24 mouse cellular contexts compared by ENCODE assay signal in the genomic region with DNA sequence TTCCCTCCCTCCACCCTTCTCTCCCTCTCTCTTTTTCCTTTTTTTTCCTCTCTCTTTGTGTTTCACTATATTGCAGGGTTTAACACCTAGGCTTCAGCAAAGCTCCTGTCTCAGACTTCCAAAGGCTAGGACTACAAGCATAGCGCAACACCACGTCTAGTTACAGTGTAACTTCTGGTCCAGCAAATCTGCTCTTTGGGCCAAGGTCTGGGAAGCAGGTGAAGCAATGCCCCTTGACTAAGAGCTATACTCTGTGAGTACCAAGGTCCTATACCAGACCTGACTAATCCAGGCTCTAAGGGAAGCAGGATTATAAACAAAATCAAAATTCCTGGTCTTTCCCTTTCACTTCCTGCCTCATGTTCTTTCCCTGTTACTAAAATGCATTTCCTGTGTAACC. TPM values are rescaled to one million over a fixed set of nuclear protein-coding genes. Genes with fewer than 3 reads are reported as not detected.
A peak's percentile ranks its signal among the peaks of the same experiment; 100 is the strongest.
DNase-seq lines count a peak whose midpoint lies in the region; ATAC-seq and TF ChIP-seq lines count a peak whose summit lies in the region.
"Had no signal": no experiment of that assay in that cellular context is flagged by ENCODE, and none has a peak within 500 bp of the region (broad histone marks: within the 10 kb centered on the region; RNA-seq: fewer than 3 reads in every experiment).

No protein-coding gene starts in this region.

- no peak overlapping the region for H3K9ac ChIP-seq in intestine, embryonic 16.5 days (ENCODE audit: low read depth, low read length)
- no peak overlapping the region for H3K9ac ChIP-seq in intestine, embryonic 15.5 days
- H3K9ac ChIP-seq in forebrain, postnatal 0 days: no peak overlapping the region
- H3K9ac ChIP-seq: forebrain, embryonic 12.5 days; hindbrain, embryonic 15.5 days; lung, embryonic 15.5 days; midbrain, embryonic 12.5 days; neural tube, embryonic 13.5 days had no signal

- no peak for TF ChIP-seq CTCF in forebrain, postnatal 0 days (IDR thresholded peaks at IDR 0.05; ENCODE audit: low read depth)

- peak; percentile 84 for ATAC-seq in intestine, embryonic 16.5 days
- ATAC-seq in intestine, embryonic 15.5 days: no peak; the same call in 1 of the 2 replicates
- no peak for ATAC-seq in forebrain, postnatal 0 days
- ATAC-seq: activated CD4-positive, CD25-positive, alpha-beta regulatory T cell, adult 4 months; intestine, postnatal 0 days had no signal

- H3K36me3 ChIP-seq in intestine, embryonic 16.5 days (ENCODE audit: control insufficient read depth, insufficient read depth, low read length): no peaks in the 10 kb centered on the region
- H3K36me3 ChIP-seq in intestine, embryonic 15.5 days: no peaks in the 10 kb centered on the region
- no peaks in the 10 kb centered on the region for H3K36me3 ChIP-seq in forebrain, postnatal 0 days (ENCODE audit: insufficient read depth)
- H3K36me3 ChIP-seq: embryonic facial prominence, embryonic 10.5 days; forebrain, embryonic 12.5 days; G1E; hindbrain, embryonic 15.5 days; lung, embryonic 15.5 days; midbrain, embryonic 12.5 days; neural tube, embryonic 13.5 days had no signal

- no peak overlapping the region for H3K27ac ChIP-seq in intestine, embryonic 16.5 days (ENCODE audit: low read length)
- H3K27ac ChIP-seq in intestine, embryonic 15.5 days: no peak overlapping the region
- no peak overlapping the region for H3K27ac ChIP-seq in forebrain, postnatal 0 days (ENCODE audit: low read depth, low read length)
- H3K27ac ChIP-seq: embryonic facial prominence, embryonic 10.5 days; forebrain, embryonic 12.5 days; heart, adult 2 months; hindbrain, embryonic 15.5 days; lung, embryonic 15.5 days; macrophage; midbrain, embryonic 12.5 days; neural tube, embryonic 13.5 days had no signal

- 73% methylated on average over 2 of the region's 2 CpGs for WGBS in intestine, embryonic 16.5 days
- 70% methylated on average over 2 of the region's 2 CpGs for WGBS in intestine, embryonic 15.5 days
- 88% methylated on average over 2 of the region's 2 CpGs for WGBS in forebrain, postnatal 0 days

- H3K27me3 ChIP-seq in intestine, embryonic 16.5 days (replicated peaks; ENCODE audit: control insufficient read depth, insufficient read depth, low read length): no peaks in the 10 kb centered on the region
- H3K27me3 ChIP-seq in intestine, embryonic 15.5 days (replicated peaks): no peaks in the 10 kb centered on the region
- H3K27me3 ChIP-seq in forebrain, postnatal 0 days (ENCODE audit: insufficient read depth, low read length): no peaks in the 10 kb centered on the region
- H3K27me3 ChIP-seq: forebrain, embryonic 12.5 days; hindbrain, embryonic 15.5 days; midbrain, embryonic 12.5 days; neural tube, embryonic 13.5 days had no signal

- no peaks in the 10 kb centered on the region for H3K9me3 ChIP-seq in intestine, embryonic 16.5 days (ENCODE audit: control insufficient read depth, low read length)
- no peaks in the 10 kb centered on the region for H3K9me3 ChIP-seq in intestine, embryonic 15.5 days
- no peaks in the 10 kb centered on the region for H3K9me3 ChIP-seq in forebrain, postnatal 0 days (ENCODE audit: low read length)
- H3K9me3 ChIP-seq: embryonic facial prominence, embryonic 10.5 days; forebrain, embryonic 12.5 days; G1E; hindbrain, embryonic 15.5 days; lung, embryonic 15.5 days; midbrain, embryonic 12.5 days; neural tube, embryonic 13.5 days had no signal

- DNase-seq in testis, postnatal 14 days (ENCODE audit: low spot score): peak; percentile 31
- DNase-seq in testis, postnatal 10 days (ENCODE audit: low spot score): no peak
- peak; percentile 63 to 77 for DNase-seq in kidney, postnatal 36 days
- no peak for DNase-seq in layer of hippocampus, adult 18-20 months (ENCODE audit: low spot score in 2 of 2)
- DNase-seq in natural killer cell, adult 2 months (ENCODE audit: low spot score in 2 of 2): no peak
- no peak for DNase-seq in forebrain, postnatal 0 days
- DNase-seq: cerebellum, adult 2 months; gastrocnemius, postnatal 25 days; heart, adult 2 months; heart, postnatal 4 days; thymus, adult 18-20 months; thymus, postnatal 4 days had no signal

- no peak overlapping the region for H3K4me2 ChIP-seq in intestine, embryonic 16.5 days (ENCODE audit: low read depth, low read length)
- H3K4me2 ChIP-seq in intestine, embryonic 15.5 days (replicated peaks): no peak overlapping the region
- H3K4me2 ChIP-seq in forebrain, postnatal 0 days (ENCODE audit: low read depth): no peak overlapping the region
- H3K4me2 ChIP-seq: forebrain, embryonic 12.5 days; hindbrain, embryonic 15.5 days; lung, embryonic 15.5 days; midbrain, embryonic 12.5 days; neural tube, embryonic 13.5 days had no signal

- peaks cover 5% of the 10 kb centered on the region; the same call in 1 of the 2 replicates for H3K4me1 ChIP-seq in intestine, embryonic 16.5 days (ENCODE audit: control insufficient read depth, insufficient read depth, low read length)
- no peaks in the 10 kb centered on the region for H3K4me1 ChIP-seq in intestine, embryonic 15.5 days (replicated peaks)
- H3K4me1 ChIP-seq in forebrain, postnatal 0 days (ENCODE audit: insufficient read depth): no peaks in the 10 kb centered on the region
- H3K4me1 ChIP-seq: forebrain, embryonic 12.5 days; hindbrain, embryonic 15.5 days; midbrain, embryonic 12.5 days had no signal

- no peak overlapping the region for H3K4me3 ChIP-seq in intestine, embryonic 16.5 days (ENCODE audit: low read length)
- H3K4me3 ChIP-seq in intestine, embryonic 15.5 days (replicated peaks): no peak overlapping the region
- no peak overlapping the region for H3K4me3 ChIP-seq in forebrain, postnatal 0 days (ENCODE audit: low read depth, low read length)
- H3K4me3 ChIP-seq: embryonic facial prominence, embryonic 10.5 days; forebrain, embryonic 12.5 days; heart, adult 2 months; hindbrain, embryonic 15.5 days; lung, embryonic 15.5 days; midbrain, embryonic 12.5 days; neural tube, embryonic 13.5 days had no signal

RNA-seq across cellular contexts. Expression of gene Skap1, which starts 35.3 kb away (rescaled TPM):
- polyA plus RNA-seq in intestine, embryonic 16.5 days (2015; fragmentation: Nextera tagmentation; extraction: Ambion mirVana): 0.67 and 0.88 TPM in 2 replicates
- polyA plus RNA-seq in intestine, embryonic 15.5 days (2015; fragmentation: Nextera tagmentation; extraction: Ambion mirVana): 0.94 and 1.0 TPM in 2 replicates
- total RNA-seq in layer of hippocampus, adult 18-20 months (2021): 1 to 10 TPM; 1.1 to 1.3 TPM
- 1.6 and 3.2 TPM in 2 replicates for total RNA-seq in forebrain, postnatal 0 days (2014; rRNA removed)
- 2.7 and 3.7 TPM in 2 replicates for polyA plus RNA-seq in forebrain, postnatal 0 days (2015; fragmentation: Nextera tagmentation; extraction: Ambion mirVana)
- polyA plus RNA-seq: G1E had no signal

Comparison
In these comparisons a context has a peak if more than half of its experiments do, and no peak if none do; other contexts are left out.
1. DNase-seq: peak in testis, postnatal 14 days (single experiment) and kidney, postnatal 36 days (2 of 2); none in testis, postnatal 10 days (single experiment), layer of hippocampus, adult 18-20 months (0 of 2), natural killer cell, adult 2 months (0 of 2) and forebrain, postnatal 0 days (single experiment).